Mouse (Mus musculus): ENCODE measurements around the gene Olfr1419. TPM values are rescaled to one million over a fixed set of nuclear protein-coding genes. Genes with fewer than 3 reads are reported as not detected.

Gene Olfr1419
- total RNA-seq, 1 experiment from 2014 or later, result not detected

DNA sequence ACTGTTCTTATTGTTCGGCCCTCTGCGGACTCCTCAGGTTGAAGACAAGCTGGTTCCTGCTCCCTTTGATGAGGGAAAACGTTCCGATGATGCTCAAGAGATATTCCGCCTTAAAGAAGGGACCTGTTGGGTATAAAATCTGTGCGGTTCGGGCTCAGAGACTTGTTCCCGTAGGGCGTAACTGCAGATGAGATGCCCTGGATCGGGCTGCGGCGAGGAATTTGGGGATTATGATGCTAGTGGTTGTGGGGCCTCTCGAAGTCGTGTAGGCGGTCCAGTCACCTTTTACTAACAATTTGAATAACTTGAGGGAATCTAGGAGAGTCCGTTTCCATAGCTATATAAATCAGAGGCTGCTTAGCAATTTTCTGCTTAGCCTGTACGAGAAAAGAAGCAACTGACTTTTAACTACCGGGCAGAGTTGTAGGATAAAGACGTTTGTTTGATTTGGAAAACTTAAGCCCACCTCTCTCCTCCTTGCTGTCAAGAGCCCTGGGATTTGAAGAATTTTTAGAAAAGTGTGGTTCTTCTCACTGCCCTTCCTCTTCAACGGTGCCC lies 55.7 kb downstream of the Olfr1419 start, which contains the start of gene Stx3:
Stx3 (minus strand) TSS at position 261 of the 558 bp plus-strand sequence.
- ATAC-seq (replicated peaks; ENCODE audit: insufficient number of reproducible peaks, low FRiP score, low TSS enrichment, poor library complexity, severe bottlenecking), result no peak

Other genes with a start within 250 kb of the Olfr1419 start
- 0.96 TPM in 1 of 3 replicates, not detected in the others for gene Ms4a3, start 234.3 kb downstream of the Olfr1419 start, total RNA-seq (2017)
- gene Oosp2, start 214.5 kb downstream of the Olfr1419 start, total RNA-seq (2017), result not detected in 3 replicates
- gene Oosp1, start 184.0 kb downstream of the Olfr1419 start, total RNA-seq (2017), result 1.5 TPM in 1 of 3 replicates, not detected in the others
- gene Oosp3, start 178.1 kb downstream of the Olfr1419 start, total RNA-seq (2017), result not detected in 3 replicates
- not detected in 3 replicates for gene Gif, start 127.6 kb downstream of the Olfr1419 start, total RNA-seq (2017)
- 28.5 to 49.0 TPM (median 45.7 TPM) in 3 replicates for gene Mrpl16, start 104.7 kb downstream of the Olfr1419 start, total RNA-seq (2017)
- gene Stx3, start 55.7 kb downstream of the Olfr1419 start, total RNA-seq (2017), result 8.9 to 23.6 TPM (median 19.8 TPM) in 3 replicates
- 0.43 TPM in 1 of 3 replicates, not detected in the others for gene Olfr1417, start 35.9 kb downstream of the Olfr1419 start, total RNA-seq (2017)
- gene Olfr1418, start 14.0 kb downstream of the Olfr1419 start, total RNA-seq (2017), result not detected in 3 replicates
- gene Olfr1420, start 11.5 kb upstream of the Olfr1419 start, total RNA-seq (2017), result not detected in 3 replicates
- 15.1 to 24.9 TPM (median 16.0 TPM) in 3 replicates for gene Patl1, start 37.3 kb upstream of the Olfr1419 start, total RNA-seq (2017)
- 22.1 to 45.4 TPM (median 25.4 TPM) in 3 replicates for gene Osbp, start 90.8 kb upstream of the Olfr1419 start, total RNA-seq (2017)
- gene Olfr1423, start 166.2 kb upstream of the Olfr1419 start, total RNA-seq (2017), result 0.11 TPM in 1 of 3 replicates, not detected in the others
- gene Olfr1424, start 187.6 kb upstream of the Olfr1419 start, total RNA-seq (2017), result 1.4 TPM in 1 of 3 replicates, not detected in the others
- not detected in 3 replicates for gene Olfr1425, start 202.6 kb upstream of the Olfr1419 start, total RNA-seq (2017)
- not detected in 3 replicates for gene Olfr1426, start 216.9 kb upstream of the Olfr1419 start, total RNA-seq (2017)
- gene Olfr1427, start 228.2 kb upstream of the Olfr1419 start, total RNA-seq (2017), result not detected in 3 replicates
- not detected in 3 replicates for gene Olfr1428, start 240.8 kb upstream of the Olfr1419 start, total RNA-seq (2017)
- not detected in 3 replicates for gene Olfr76, start 248.1 kb upstream of the Olfr1419 start, total RNA-seq (2017)